Mouse (Mus musculus) Patski (cell line): ENCODE data around the gene Sema7a. TPM values are rescaled to one million over a fixed set of nuclear protein-coding genes. Genes with fewer than 3 reads are reported as not detected.

Experiments
- ATAC-seq: fragments of 100-300 bp; one replicate; pipeline ENCODE4 v1.8.0; 2021
- CTCF ChIA-PET: fragments of 350-600 bp; sonication (Branson Sonifier 250); formaldehyde crosslinking; loops from one replicate; lab custom pipeline; 2022; ENCODE audit warnings: inconsistent platforms; lab: Charles Lee
- POLR2A ChIA-PET: fragments of 350-600 bp; sonication (Branson Sonifier 250); formaldehyde crosslinking; loops from one replicate; lab custom pipeline; 2022; ENCODE audit warnings: antibody characterized with exemption, inconsistent platforms; lab: Charles Lee
- DNase-seq: peaks from one replicate; pipeline ENCODE4 v3.0.0-alpha.2; 2011; ENCODE audit warnings: low read depth, low spot score
- H3K27me3 ChIP-seq: fragments of 371-371 bp; one replicate; pipeline ENCODE4 v1.5.1; 2021
- CTCF ChIP-seq: fragments of 100-300 bp; IDR thresholded peaks from one replicate; pipeline ENCODE4 v1.5.1; 2021
- in situ Hi-C: fragments of 300-500 bp; cut with MboI; formaldehyde crosslinking; loops from 3 replicates; pipeline ENCODE4 v1.11.1; 2018; ENCODE audit warnings: low pct_unique_long_range_greater_than_20kb, mixed read lengths
- polyA plus RNA-seq: library from polyadenylated mRNA; unstranded; gene quantifications from one replicate; pipeline ENCODE4 v1.2.3, GENCODE M21; 2021

Gene Sema7a
- 77.8 TPM for polyA plus RNA-seq

GRCm38 (mm10) chr9:57939431-57940348, at the start of gene Sema7a:
Sema7a (plus strand) TSS chr9:57940112.
- H3K27me3 ChIP-seq, result no peaks in the 10 kb centered on the region
- DNase-seq (no peak), ATAC-seq (peak; percentile 54)
- in situ Hi-C loops, result loop anchor here (5.0 to 10.0 kb wide), 3 partner anchors 53 to 275 kb away; no protein-coding TSS in a partner anchor
- no peak for TF ChIP-seq CTCF
- ChIA-PET CTCF (interaction anchor here (1.3 to 17.8 kb wide), 5 partner anchors 11 to 53 kb away, joined by 3 to 311 read pairs (median 5); no protein-coding TSS in a partner anchor), POLR2A (interaction anchor here (0.6 to 2.9 kb wide), 9 partner anchors 13 to 344 kb away, joined by 3 to 16 read pairs (median 4); no protein-coding TSS in a partner anchor)

GRCm38 (mm10) chr9:57900478-57900877, 39.4 kb upstream of the Sema7a start:
- in situ Hi-C loops, result no loop called here
- TF ChIP-seq CTCF, result no peak
- ATAC-seq, result no peak
- no peaks in the 10 kb centered on the region for H3K27me3 ChIP-seq
- POLR2A ChIA-PET, result no interaction called here
- DNase-seq, result no peak
- CTCF ChIA-PET, result no interaction called here

- in situ Hi-C loops, result no loop called here
- no peak for ATAC-seq
- no peaks in the 10 kb centered on the region for H3K27me3 ChIP-seq
- no peak for DNase-seq
- POLR2A ChIA-PET, result no interaction called here
- CTCF ChIA-PET, result no interaction called here
- TF ChIP-seq CTCF, result no peak
These were observed 38.7 kb upstream of the Sema7a start for GRCm38 (mm10) chr9:57901197-57901596.

- no peak for DNase-seq
- no peak for ATAC-seq
- POLR2A ChIA-PET, result no interaction called here
- in situ Hi-C loops, result no loop called here
- H3K27me3 ChIP-seq, result no peaks in the 10 kb centered on the region
- no peak for TF ChIP-seq CTCF
- CTCF ChIA-PET, result no interaction called here
These were observed 38.3 kb upstream of the Sema7a start for GRCm38 (mm10) chr9:57901601-57902000.

DNA sequence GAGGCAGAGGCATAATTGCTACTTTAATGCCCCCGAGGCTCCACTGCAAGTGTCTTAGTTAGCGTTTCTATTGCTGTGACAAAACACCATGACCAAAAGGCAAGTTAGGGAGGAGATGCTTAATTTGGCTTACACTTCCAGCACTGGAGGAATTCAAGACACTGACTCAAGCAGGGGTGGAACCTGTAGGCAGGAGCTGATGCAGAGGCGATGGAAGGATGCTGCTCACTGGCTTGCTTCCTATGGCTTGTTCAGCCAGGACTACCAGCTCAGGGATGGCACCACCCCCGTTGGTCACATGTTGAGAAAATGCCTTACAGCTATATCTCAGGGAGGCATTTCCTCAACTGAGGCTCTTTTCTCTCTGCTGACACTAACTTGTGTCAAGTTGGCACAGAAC, 37.8 kb upstream of the Sema7a start:
- TF ChIP-seq CTCF, result no peak
- POLR2A ChIA-PET, result no interaction called here
- CTCF ChIA-PET, result no interaction called here
- DNase-seq (no peak), ATAC-seq (no peak)
- no peaks in the 10 kb centered on the region for H3K27me3 ChIP-seq
- in situ Hi-C loops, result no loop called here

GRCm38 (mm10) chr9:57903589-57904249, 36.2 kb upstream of the Sema7a start:
- in situ Hi-C loops, result no loop called here
- no peak for ATAC-seq
- no peaks in the 10 kb centered on the region for H3K27me3 ChIP-seq
- POLR2A ChIA-PET, result interaction anchor here (0.6 kb wide), 1 partner anchor 17 kb away, joined by 3 read pairs; no protein-coding TSS in a partner anchor
- TF ChIP-seq CTCF, result no peak
- no peak for DNase-seq
- CTCF ChIA-PET, result interaction anchor here (0.6 kb wide), 1 partner anchor 20 kb away, joined by 3 read pairs; no protein-coding TSS in a partner anchor

- CTCF ChIA-PET, result interaction anchor here (0.6 kb wide), 1 partner anchor 20 kb away, joined by 3 read pairs; no protein-coding TSS in a partner anchor
- H3K27me3 ChIP-seq, result no peaks in the 10 kb centered on the region
- no peak for DNase-seq
- no peak for ATAC-seq
- in situ Hi-C loops, result no loop called here
- POLR2A ChIA-PET, result no interaction called here
- TF ChIP-seq CTCF, result no peak
These were observed 35.7 kb upstream of the Sema7a start for GRCm38 (mm10) chr9:57904250-57904644.

DNA sequence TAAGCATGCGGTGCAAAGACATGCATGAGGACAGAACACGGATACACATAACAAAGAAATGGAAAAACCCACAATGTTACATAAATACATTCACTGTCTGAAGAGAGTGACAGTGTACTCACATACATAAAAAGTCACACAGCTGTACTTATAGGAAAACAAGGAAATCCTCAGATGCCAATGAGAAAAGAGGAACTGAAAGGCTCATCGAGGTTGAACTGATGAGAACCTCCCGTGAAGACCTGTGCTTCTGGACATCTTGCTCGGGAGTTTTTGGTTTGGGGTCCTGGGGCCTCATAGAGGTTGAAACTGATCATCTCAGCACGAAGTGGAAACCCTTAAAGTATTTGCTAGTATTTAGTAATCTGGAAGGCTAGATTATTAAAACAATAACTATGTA, 32.7 kb upstream of the Sema7a start:
- POLR2A ChIA-PET, result no interaction called here
- ATAC-seq (no peak), DNase-seq (no peak)
- no peaks in the 10 kb centered on the region for H3K27me3 ChIP-seq
- in situ Hi-C loops, result no loop called here
- CTCF ChIA-PET, result interaction anchor here (1.4 kb wide), 2 partner anchors 28 to 45 kb away, joined by 4 read pairs; no protein-coding TSS in a partner anchor
- no peak for TF ChIP-seq CTCF

DNA sequence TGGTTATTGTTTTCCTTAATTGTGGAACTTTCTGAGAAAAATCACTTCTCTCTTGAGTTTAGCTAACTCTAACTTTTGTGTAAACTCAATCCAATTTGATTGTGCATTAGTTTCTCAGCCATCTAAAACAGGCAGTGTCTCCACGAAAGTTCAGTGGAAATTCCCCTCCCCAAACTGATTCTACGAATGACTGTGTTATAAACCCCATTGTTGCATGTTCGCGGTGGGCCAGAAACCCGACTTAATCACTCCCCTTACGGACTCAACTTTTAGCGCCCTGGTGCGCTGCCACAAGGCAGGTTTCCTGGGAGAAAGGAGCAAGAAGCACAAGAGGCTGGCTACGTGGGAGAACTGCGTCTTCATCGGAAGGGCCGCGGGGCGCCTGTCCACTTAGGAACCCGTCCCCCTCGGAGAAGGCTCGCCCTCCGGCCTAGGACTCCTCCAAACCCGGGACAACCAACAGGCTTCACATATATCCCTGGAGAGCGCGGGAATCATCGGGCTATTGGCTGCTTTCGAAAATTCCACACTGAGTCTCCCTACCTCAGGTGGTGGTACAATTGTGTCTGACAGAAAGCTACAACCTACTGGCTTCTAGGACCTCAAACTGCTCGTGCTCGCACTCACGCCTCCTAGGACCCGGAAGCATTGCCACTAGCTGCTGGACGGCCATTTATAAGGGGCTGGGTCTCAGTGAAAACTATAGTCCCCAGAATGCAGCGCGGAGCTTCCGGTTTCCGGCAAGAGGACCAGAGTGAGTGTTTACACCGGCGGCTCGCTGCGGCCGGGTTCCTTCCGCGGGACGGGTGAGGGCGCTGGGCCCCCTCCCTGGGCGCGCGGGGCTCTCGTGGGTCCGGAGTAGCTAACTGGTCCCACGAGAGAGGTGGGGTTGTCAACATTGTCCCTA, 29.4 kb upstream of the Sema7a start, which contains the start of gene Ubl7:
TSS of gene Ubl7 (plus strand) at position 726 of the 907 bp plus-strand sequence.
- ATAC-seq, result peak; percentile 80
- no peak for TF ChIP-seq CTCF
- ChIA-PET CTCF (interaction anchor here (0.9 to 1.9 kb wide), 5 partner anchors 17 to 85 kb away, joined by 3 to 7 read pairs (median 4); no protein-coding TSS in a partner anchor), POLR2A (interaction anchor here (0.9 to 1.3 kb wide), 3 partner anchors 16 to 85 kb away, joined by 3 to 5 read pairs (median 3); no protein-coding TSS in a partner anchor)
- no peaks in the 10 kb centered on the region for H3K27me3 ChIP-seq
- peak; percentile 72 for DNase-seq
- in situ Hi-C loops, result no loop called here
